Mouse (Mus musculus) lung, adult 18-20 months (tissue): Measurements from ENCODE around the gene Keap1.
"Not testable (repeated sequence)": the region's sequence is repeated elsewhere in the genome, so short reads cannot be mapped to it uniquely, and the experiment has no call there.

Experiments
- DNase-seq, 2 experiments: peaks; one replicate each; pipeline ENCODE4 v3.0.0; 2022; ENCODE audit warnings: mixed read lengths in 2 of 2

Gene Keap1

DNA sequence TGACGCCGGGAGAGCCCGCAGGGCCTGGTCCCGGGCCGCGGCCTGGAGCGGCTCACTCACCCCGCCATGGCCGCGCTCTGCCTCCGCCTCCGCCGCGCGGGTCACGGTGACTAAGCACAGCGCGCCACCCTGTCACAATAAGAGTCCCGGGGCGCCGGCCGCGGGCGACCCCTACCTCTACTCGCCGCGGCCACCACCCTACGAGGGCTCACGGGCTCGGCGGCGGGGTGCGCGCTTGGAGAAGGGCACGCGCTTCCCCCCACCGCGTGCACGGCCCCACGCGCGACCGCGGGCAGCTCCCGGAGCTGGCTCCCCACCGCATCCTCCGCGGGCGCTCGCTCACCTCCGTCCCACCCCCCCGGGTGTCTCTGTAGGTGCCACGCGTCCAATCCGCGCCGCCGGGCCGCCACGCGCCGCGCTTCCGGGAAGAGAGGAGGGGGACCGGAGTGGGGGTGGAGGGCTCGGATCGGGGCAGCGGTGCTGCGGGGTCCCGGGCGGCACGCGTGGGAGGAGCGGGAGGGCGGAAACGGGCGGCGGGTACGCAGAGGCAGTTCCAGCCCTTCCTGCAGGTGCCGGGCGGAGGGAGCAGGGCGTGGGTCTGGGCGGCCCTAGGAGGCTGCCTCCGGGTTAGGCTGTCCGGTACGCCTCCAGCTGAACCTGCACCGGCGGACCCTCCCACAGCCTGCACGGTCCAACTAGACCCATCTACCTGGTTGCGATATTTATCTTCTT lies at the start of gene Keap1:
Gene Keap1, minus strand, starts transcription at position 629 of the 732 bp plus-strand sequence.
- DNase-seq, result peak; percentile 81 to 84

DNA sequence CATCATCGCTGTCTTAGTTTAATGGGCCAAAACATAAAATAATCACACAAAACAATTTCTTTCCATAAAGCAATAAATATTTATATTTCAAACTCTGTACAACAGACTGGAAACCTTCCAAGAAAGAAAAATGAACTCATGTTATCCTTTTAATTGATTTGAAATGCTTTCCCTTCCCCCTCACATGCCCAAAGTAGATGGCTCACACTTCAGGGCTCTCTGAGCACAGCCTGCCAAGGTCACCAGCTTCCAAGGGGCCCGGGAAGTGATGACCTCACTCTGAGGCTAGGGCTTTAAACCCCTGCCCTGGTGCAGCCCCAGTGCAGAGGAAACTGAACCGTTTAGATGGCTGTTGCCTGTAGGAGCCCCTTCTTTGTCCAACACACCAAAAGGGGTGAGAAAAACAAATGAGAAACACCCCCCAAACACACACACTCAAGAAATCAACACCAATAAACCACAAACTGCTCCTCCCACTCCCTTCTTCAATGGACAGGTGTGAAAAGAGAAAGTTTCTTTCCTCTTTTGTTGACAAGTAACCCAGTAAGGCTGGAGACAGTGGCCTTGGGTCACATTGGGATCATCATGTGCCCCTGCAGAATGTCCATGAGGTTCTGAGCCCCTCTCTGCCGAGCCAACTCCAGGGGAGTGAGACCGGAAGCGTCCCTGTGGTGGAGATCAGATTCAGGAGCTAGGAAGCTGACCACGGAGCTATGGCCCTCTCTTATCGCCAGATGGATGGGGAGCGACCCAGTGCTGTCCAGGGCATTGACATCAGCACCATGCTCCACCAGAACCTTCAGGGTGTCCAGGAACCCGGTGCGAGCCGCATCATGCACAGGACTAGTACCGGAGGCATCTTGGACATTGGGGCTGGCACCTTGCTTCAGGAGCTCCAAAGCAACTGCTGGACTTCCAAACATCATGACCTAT lies 49.5 kb upstream of the Keap1 start:
- DNase-seq, result peak; percentile 33 to 34

DNA sequence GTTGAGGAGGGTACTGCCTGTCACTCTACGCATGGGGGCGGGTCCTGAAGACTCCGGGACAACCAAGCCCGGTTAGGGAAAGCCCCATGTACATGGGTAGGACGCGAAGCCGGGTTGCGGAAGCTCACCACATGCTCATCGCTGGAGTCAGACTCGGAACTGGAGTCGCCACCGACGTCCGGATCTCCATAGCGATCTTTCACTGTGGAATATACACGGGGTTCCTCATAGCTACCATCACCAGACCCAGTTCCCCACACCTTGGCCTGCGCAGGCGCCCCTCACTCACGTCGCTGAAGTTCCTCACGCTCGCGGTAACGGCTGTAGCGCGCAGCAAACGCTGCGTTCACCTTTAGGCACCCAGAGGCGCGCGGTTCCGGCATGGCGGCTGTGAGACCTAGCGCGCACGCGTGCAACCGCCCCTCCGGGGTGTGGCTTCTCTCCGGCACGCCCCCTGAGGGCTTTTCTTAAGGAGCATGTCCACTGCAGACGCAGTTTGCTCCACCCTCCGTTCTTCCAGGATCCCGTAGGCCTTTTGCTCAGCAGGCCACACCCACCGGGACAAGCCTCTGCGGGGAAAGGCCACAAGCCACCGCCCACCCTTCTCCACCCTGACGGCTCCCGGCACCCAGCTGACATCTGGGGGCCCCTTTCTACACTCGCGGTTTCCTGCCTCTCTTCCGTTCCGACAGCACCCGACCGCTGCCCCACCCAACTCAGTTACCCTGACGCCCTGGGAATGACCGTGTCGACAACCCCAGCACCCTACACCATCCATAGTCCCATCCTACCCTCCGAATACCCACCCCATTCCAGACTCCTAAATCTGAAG lies 48.6 kb upstream of the Keap1 start, which contains the start of gene Kri1:
Gene Kri1, minus strand, starts transcription at position 399 of the 832 bp plus-strand sequence.
- DNase-seq, result peak; percentile 99

DNA sequence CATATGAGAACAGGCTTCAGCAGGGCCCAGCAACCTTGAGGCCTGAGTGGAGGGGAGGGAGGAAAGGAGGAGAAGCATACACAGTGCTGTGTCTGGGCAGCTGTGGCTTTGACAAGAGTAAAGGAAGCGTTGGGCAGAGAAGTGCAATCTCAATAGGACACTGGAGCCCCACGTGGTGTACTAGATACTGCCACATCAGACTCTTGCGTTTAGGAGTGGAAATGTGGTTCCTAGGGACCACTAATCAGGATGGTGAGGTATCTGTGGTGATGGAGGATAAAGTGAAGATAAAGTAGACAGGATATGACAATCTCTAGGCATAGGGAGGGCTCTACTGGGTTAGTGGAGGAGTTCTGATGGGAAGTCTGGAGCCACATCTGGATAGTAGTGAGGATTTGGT lies 47.6 kb upstream of the Keap1 start:
- no peak for DNase-seq

DNA sequence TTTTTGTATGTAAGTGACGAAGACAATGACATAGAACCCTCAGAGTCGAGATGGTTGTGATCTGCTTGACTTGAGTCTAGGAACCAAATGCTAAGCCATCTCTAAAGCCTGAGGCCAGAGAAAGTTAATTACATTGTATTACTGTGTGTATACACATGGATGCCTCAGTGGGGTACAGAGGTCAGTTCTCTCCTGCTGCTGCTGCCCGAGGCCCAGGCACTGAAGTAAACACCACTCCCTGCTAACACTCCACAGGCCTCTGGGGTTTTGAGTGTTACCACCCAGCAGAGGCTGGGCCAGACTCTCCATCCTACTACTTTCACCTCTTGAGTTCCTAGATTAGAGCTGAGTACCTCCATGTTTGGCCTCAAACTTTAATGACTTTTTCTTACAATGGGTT lies 44.8 kb upstream of the Keap1 start:
- DNase-seq, result no peak

DNA sequence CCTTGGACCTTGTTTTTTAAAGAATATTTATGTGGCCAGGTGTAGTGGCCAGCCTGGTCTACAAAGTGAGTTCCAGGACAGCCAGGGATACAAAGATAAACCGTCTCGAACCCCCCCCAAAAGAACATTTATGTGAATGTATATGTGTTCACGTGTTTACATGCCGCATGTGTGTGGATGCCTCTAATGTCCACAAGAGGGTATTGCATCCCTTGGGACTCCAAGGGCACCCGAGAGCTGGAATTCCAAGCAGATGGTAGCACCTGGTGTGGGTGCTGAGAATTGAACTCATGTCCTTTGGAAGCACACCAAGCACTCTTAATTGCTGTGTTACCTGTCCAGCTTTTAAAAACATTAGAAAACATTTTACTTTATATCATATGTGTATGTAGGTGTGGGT lies 44.4 kb upstream of the Keap1 start:
- DNase-seq, result no peak

DNA sequence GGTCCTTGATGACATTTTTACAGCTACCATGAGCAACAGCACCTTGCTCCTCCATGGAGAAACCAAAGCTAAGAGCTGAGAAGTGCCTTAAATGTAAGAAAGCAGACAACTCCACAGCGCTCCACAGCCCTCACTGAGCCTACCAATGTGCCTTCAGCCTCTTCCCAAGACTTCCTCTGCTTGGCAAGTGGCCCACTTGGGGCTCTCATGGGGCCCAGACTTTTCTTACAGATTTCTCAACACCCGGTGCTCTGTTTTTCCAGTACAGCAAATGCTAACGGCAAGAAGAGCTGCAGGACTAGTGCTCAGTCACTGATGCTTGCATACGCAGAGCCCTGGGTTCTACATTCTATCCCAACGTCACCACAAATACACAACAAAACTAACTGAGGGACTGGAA lies 38.6 kb upstream of the Keap1 start:
- no peak for DNase-seq

DNA sequence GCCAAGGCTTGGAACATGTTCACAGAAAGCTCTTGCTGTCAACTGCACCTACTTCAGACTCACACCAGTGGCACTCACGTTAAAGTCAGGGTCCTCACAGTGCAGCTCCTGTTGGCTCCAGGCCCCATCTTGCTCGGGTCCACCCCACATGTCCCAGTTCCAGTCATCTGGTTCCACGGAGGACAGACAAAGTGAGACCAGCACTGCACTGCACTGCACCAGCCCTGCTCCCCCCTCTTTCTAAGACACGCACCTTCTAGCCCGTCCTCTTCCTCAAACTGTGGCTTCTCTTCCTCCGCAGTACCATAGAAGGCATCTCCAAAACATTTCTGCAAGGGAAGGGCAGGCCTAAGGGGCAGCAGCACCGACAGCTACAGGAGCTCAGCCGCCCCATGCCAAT lies 37.1 kb upstream of the Keap1 start:
- DNase-seq, result no peak

DNA sequence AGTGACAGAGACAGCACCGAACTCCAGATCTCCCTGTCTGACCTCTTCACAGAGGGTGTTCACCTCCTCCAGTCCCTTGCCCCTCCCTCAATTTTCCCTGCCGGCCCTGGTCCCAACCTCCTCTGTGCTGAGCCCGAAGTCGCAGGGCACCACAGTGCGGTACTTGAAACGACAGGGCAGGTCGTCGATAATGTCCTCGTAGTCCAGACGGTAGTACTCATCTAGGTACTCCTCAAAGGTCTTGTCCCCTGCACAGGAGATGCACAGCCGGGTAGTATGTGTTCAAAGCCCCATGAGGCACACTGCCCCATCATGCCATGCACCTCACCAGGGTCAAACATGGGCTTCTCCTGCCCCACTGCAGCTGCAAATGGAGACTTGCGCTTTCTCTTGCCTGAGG lies 36.6 kb upstream of the Keap1 start:
- DNase-seq, result no peak

DNA sequence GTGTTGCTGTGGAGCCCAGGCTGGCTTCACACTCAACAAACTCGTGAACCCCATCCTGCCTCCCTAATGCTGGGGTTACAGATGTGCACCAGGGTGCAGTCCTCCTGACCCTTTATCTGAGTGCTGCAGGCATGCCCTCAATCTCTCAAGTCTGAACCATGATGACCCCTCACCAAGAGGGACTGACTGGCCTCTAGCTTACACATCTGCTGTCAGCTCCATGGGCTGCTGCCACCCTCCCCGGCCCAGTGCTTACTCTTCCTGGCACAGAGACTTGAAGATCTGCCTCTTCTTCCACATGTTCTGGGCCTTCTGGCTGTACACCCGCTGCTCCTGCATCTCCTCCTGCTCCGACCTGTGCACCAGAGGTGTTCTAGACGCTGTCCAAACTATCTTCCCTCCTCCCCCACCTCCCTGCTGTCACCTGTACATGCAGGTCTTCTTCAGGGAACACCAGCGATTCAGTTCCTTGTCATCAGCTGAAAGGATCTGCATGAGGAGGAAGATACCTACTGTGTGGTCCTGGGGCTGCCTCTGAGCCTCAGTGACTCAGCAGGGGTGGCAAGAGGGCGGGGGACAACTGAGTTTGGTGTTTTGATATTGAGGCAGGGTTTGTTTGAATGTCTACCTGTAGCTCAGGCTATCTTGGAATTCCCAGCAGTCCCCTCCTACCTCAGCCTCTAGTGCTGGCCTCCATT lies 36.0 kb upstream of the Keap1 start:
- no peak for DNase-seq

DNA sequence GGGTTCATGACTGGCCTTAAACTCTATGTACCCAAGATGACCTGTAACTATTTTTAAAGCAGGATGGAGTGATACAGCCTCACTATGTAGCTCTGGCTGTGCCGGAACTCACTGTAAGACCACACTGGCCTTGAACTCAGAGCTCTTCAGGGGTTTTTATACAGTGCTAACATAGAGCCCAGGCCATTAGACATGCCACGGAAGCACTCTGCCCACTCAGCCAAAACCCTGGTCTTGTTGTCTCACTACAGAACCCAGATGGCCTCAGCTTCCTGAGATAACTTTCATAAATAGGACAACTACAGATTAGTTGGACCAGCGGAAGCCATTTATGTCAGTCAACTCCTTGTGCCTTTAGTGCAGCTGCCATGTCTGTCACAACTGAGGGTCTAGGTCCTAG lies 35.2 kb upstream of the Keap1 start:
- DNase-seq, result no peak

DNA sequence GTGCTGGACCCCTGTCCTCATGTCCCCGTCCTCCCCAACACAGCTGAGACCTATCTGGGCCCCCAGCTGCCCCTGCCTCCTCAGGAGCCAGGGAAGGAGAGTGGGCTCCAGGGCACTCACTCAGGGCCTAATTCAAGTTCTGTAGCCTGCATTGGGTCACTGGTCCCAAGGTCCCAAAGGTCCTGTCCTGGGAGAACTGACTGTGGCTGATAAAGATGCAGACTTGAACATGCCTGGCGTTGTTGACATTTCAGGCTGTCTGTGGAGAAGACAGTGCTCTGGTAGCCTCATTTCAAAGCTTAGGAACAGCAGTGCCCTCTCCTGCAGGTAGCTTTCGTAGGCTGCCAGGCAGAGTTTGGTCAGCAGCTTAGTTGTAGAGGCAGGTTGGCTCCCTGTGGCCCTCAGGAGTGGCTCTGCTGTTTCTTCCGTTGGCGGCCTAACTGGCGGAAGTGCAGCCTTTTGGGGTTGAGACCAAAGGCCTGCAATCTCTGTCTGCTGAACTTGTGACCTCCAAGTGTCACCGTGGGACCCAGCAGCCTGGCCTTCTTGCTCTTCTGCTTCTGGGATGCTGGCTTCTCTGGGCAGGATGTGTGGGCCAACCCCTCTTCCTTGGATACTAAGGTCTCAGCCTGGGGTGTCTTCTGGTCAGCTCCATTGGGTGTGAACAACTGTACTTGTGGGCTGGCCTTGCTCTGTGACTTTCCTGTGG lies 34.5 kb upstream of the Keap1 start:
- peak; percentile 30 to 47 for DNase-seq

DNA sequence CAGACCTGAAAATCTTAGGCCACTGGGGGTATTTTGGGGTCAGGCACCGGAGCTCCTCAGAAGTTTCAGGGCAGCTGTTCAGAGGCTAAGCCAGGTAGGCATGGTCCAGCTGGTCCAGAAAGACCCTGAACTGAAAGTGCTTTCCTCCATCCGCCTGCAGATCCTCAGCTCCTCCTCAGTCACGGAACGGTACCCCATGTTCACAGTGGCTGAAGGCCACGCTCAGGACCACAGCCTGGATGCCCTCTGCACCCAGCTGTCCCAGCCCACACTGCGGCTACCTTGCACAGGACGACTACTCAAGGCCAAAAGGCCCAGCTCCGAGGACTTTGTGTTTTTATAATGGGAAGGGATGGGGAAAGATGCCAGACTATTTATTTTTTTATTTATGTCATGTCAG lies 33.9 kb upstream of the Keap1 start:
- DNase-seq, result no peak

DNA sequence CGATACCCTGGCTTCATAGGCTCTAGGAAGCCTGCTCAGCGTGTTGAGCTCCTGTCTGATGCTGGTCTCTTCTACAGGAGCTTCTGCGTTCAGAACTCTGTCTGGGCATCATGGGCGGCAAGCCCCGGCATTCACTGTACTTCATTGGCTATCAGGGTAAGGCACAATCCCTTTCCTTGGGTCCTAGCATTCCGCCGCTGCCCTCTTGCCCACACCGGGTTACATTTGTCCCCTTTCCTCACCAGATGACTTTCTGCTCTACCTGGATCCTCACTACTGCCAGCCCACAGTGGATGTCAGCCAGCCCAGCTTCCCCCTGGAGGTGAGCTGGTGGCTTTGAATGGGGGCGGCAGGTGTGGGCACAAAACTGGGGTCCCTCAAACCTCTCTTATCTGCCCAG lies 33.2 kb upstream of the Keap1 start:
- DNase-seq, result no peak

DNA sequence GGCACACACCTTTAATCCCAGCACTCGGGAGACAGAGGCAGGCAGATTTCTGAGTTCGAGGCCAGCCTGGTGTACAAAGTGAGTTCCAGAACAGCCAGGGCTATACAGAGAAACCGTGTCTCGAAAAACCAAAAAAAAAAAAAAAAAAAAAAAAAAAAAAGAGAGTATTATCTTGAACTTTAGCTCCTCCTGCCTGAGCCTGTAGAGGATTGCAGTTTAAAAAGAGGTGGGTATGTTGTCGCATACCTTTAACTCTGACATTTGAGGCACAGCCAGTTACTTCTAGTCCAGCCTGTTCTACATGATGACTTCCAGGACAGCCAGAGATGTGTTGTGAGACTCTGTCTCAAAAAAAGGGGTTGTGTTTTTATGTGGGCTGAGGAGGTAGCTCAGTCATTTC lies 30.4 kb upstream of the Keap1 start:
- not testable (repeated sequence) for DNase-seq

DNA sequence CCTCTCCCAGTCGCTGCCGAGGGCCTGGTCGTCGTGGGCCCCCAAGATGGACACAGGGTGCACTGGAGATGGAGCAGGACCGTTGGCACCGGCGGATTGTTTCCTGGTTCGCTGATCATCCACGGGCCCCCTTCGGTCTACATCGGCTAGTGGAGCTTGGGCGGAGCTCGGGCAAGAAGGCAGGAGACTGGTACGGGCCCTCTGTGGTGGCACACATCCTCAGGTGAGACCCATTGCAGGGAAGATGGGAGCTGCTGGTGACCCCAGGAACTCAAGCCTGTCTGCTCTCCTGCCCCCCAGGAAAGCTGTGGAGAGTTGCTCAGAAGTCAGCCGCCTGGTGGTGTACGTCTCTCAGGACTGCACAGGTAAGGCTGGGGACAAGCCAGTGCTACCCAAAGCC lies 29.1 kb upstream of the Keap1 start:
- DNase-seq, result no peak

DNA sequence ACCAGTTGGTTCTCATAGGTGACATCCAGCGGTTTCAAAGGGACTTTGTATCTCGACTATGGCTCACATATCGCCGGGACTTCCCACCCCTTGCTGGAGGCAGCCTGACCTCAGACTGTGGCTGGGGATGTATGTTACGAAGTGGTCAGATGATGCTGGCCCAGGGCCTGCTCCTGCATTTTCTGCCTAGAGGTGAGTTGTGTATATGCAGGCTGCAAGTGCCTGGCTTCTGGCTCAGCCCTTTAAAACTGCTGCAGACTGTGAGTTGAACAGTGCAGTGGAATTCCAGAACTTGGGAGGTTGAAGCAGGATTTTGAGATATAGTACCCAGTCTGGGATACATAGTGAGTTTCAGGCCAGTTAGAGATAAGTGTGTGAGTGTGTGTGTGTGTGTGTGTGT lies 27.7 kb upstream of the Keap1 start:
- DNase-seq, result no peak

DNA sequence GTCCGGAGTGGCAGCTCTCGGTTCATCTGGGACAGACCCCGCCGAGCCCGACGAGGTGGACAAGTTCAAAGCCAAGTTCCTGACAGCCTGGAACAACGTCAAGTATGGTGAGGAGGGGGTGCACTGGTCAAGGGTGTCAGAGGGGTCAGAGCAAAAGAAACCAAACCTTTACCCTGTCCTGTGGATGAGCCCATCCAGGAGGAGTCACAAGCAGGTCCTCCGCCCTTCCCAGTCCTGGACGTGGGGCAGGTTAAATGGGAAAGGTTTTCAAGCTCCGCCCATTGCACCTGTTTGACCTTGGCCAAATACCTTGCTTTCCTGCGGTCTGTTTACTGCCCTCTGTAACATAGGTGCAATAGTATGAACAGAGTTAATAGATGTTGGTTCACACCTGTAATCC lies 26.4 kb upstream of the Keap1 start:
- DNase-seq, result peak; percentile 37 to 50

DNA sequence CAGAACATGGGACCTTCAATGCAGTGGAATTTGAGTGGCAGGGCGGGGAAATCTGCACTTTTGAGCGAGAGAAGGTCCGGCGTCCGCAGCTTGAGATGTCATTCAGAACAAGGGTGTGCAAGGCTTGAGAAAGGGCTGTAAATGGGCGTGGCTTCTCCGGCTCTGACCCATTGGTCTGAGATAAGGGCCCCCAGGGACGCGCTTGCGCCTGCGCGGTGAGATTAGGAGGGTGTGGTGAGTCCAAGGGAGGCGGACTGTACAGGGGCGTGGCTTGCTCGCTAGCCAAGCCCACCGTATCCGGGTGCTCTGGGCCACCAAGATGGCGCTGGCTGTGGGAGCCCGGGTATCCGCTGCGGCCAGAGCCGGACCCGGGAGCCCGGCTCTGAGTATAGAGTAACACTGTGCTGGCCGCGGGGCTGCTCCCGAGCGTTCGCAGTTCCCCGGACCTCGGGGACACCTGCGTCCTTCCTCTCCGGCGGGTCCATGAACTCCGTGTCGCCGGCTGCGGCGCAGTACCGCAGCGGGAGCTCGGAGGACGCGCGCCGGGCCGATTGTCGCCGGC lies 25.9 kb upstream of the Keap1 start, which contains the start of gene Atg4d:
Gene Atg4d, plus strand, starts transcription at position 294 of the 562 bp plus-strand sequence.
- DNase-seq, result peak; percentile 99

DNA sequence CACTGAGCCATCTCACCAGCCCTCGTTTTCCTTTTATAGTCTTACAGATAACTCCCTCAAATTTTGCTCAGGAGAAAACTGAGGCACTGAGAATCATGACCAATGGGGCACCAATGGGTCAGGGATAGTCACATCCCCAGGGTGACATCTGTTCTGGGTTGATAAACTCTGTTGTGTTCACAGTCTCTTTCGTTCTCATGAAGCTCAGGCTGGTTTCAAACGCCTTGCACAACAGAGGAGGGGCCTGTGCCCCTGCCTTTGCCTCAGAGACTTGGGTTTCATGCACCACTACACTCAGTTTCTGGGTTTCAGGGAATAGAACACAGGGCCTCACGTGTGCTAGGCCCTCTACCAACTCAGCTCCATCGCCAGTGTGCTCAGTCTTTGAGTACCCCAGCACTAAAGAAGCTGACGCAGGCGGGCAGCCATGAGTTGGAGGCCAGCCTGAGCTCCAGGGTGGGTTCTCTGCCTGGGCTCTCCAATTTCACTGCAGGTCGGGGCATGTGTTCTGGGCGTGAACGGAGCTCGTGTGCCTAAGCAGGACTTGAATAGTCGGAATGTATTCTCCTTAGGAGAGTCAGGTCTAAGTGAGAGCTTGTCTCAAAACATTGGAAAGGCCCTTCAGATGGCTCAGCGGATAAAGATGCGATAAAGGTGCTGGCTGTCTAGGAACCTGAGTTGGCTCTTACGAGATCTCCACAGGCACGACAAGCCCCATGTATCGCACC lies 25.3 kb upstream of the Keap1 start:
- no peak for DNase-seq

DNA sequence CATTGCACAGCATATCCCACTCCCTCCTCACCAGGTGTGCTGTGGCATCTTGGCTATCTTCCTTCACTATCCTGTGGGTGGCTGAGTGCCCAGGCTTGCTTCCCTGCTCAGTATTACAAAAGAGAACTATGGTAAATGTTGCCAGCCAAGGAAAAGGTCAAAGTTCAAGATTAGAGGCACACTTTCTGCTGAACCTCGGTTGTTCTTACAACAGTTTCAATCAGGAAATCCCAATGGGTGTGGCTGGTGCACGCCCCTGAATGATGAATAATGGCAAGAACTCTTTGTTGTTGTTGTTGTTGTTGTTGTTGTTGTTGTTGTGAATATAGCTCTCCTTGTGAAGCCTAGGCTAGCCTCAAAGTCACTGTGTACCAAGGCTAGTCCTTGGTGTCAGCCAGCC lies 22.7 kb upstream of the Keap1 start:
- DNase-seq, result no peak
